Mouse (Mus musculus) erythroblast, embryonic 14.5 days (primary cell): Measurements from ENCODE around the gene Efcab1. TPM values are rescaled to one million over a fixed set of nuclear protein-coding genes. Genes with fewer than 3 reads are reported as not detected.
"Not testable (repeated sequence)": the region's sequence is repeated elsewhere in the genome, so short reads cannot be mapped to it uniquely, and the experiment has no call there.

Experiments used
- H3K27me3 ChIP-seq: 2 replicates; pipeline ENCODE4 v1.6.1; 2012; ENCODE audit warnings: inconsistent platforms; ENCODE audit not compliant: control insufficient read depth
- H3K36me3 ChIP-seq: 2 replicates; pipeline ENCODE4 v1.6.1; 2012; ENCODE audit warnings: mild to moderate bottlenecking, inconsistent platforms; ENCODE audit not compliant: control insufficient read depth
- H3K4me1 ChIP-seq: 2 replicates; pipeline ENCODE4 v1.6.1; 2012; ENCODE audit warnings: inconsistent platforms; ENCODE audit not compliant: control insufficient read depth
- H3K4me3 ChIP-seq: replicated peaks from 2 replicates; pipeline ENCODE3; 2012; ENCODE audit warnings: moderate library complexity, mild to moderate bottlenecking, inconsistent platforms
- H3K9me3 ChIP-seq: 2 replicates; pipeline ENCODE4 v1.6.1; 2012; ENCODE audit warnings: low read length, inconsistent platforms, mixed read lengths; ENCODE audit not compliant: control insufficient read depth
- GATA1 ChIP-seq: IDR thresholded peaks from 2 replicates; pipeline ENCODE4 v1.6.1; 2012; ENCODE audit warnings: low read length, inconsistent platforms, mixed read lengths
- TAL1 ChIP-seq: IDR thresholded peaks from 3 replicates; pipeline ENCODE4 v1.6.1; 2012; ENCODE audit warnings: low read length, inconsistent platforms, mixed read lengths
- polyA plus RNA-seq: library from polyadenylated mRNA; stranded (reverse); fragments of >175 nt; gene quantifications from 2 replicates; pipeline ENCODE4 v1.2.3, GENCODE M21; 2012

Efcab1 gene
- polyA plus RNA-seq, 1 experiment = not detected

DNA sequence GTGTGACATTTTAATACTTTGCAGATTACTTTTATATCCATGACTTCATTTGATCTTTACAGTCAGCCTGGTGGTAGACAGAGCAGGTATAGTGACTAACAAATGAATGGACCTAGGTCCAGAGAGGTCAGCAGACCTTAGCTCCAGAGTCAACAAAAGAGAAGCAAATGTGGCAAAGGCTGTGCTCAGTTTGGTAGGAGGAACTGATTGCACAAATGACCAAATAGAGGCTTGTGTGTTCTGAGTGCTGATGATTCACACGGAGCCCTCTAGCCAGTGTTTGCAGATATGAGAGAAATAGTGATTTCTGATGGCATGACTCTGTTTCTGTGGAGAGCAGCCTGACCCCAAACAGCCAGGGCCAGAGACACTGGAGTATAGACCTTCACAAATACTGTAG is 33.1 kb downstream of the Efcab1 start:
- Histone ChIP-seq H3K9me3 (peaks cover 2% of the 10 kb centered on the region; the same call in 1 of the 2 replicates), H3K27me3 (no peaks in the 10 kb centered on the region)
- TF ChIP-seq TAL1 (no peak), GATA1 (no peak)

DNA sequence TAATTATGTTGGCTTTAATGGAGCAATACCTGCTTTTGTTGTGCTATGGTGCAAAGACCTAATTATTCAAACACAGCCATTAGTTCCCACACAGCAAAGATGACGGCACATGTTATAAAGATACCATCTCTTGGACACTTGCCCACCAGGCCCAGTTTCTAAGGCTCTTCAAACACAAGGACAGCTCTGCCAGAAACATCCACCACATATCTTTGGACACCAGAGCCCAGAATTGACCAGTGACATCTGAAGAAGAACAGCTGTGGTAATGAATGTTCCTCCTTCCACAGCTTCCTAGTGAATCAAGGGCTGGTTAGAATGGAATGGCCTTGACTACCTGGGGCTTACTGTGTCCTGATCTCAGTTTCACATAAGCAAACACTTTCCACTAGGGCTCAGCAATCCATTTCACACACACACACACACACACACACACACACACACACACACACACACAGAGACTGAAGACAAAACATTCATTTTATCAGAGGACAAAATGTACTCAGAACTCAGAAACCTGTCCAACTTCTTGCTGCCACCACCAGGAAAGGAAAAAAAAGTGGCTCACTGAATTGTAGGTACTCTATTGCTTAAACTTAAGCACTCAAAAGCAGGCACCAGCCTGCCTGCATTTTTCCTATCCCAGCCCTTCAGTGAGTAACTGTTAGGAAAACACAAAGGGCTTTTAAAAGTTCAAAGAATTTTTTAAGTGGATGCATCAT is 33.7 kb downstream of the Efcab1 start:
- Histone ChIP-seq H3K27me3 (no peaks in the 10 kb centered on the region), H3K4me3 (no peak overlapping the region), H3K4me1 (no peaks in the 10 kb centered on the region), H3K9me3 (peaks cover 2% of the 10 kb centered on the region; the same call in 1 of the 2 replicates), H3K36me3 (no peaks in the 10 kb centered on the region)
- TF ChIP-seq TAL1 (no peak), GATA1 (no peak)

More for the DNA sequence above, 33.1 kb downstream of the Efcab1 start:
- Histone ChIP-seq H3K4me1 (no peaks in the 10 kb centered on the region), H3K4me3 (no peak overlapping the region), H3K36me3 (no peaks in the 10 kb centered on the region)

DNA sequence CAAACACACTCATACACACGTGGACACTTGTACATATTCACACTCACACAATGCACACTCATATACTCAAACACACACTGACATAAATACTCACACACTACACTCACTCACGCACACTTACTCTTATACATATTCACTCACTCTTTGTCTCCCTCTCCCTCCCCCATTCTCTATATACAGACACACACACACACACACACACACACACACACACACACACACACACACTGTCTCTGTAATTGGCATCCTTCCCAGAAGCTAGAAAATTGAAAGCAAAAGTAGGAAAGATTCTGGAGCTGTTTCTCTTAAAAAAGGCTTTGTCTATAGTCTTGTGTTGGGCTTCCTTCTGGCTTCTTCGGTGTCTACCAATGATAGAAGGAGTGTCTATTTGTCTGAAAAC is 34.5 kb downstream of the Efcab1 start:
- H3K27me3 ChIP-seq = no peaks in the 10 kb centered on the region
- TF ChIP-seq GATA1 = no peak
- no peak for TF ChIP-seq TAL1
- H3K4me1 ChIP-seq = no peaks in the 10 kb centered on the region
- no peak overlapping the region for H3K4me3 ChIP-seq
- no peaks in the 10 kb centered on the region for H3K36me3 ChIP-seq
- H3K9me3 ChIP-seq = peaks cover 2% of the 10 kb centered on the region; the same call in 1 of the 2 replicates

DNA sequence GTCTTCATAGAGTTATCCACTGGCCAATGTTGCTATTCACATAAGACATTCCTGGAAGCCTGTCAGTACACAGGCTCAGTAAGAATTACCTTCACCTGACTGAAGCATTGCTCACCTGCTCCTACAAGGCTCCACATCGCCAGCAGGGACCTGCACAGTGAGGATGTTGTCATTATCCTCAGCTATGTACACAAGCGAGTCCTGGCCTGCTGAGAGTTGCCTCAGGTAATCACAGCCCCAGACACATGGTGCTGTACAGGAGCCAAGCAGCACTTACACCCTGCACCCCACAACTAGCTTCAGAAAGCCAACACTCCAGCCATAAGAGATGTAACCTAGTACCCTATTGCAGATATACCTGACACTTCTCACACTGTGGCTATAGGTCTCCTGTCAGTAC is 37.1 kb downstream of the Efcab1 start:
- TF ChIP-seq GATA1 (no peak), TAL1 (no peak)
- Histone ChIP-seq H3K27me3 (no peaks in the 10 kb centered on the region), H3K9me3 (peaks cover 2% of the 10 kb centered on the region; the same call in 1 of the 2 replicates), H3K4me3 (no peak overlapping the region), H3K4me1 (no peaks in the 10 kb centered on the region), H3K36me3 (no peaks in the 10 kb centered on the region)

DNA sequence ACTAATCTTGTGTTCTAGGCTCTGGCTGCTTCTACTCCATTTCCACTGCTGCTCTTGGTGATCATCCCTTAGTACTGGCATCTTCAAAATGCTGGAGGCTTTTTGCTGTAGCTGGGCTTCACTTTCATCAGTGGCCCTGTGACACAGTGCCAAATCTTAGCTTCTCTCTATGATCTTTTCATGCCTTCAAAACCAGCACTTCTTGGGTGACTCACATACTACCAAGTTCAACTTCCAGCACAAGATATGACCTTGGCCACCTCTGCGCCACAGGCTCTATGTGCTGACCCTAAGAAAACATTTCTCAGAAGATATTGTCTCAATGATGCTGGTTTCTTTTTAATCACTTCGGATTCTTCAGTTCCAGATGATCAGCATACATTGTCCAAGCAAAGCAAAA is 41.2 kb downstream of the Efcab1 start:
- not testable (repeated sequence) for H3K36me3 ChIP-seq, H3K4me3 ChIP-seq, H3K27me3 ChIP-seq, H3K4me1 ChIP-seq, H3K9me3 ChIP-seq

DNA sequence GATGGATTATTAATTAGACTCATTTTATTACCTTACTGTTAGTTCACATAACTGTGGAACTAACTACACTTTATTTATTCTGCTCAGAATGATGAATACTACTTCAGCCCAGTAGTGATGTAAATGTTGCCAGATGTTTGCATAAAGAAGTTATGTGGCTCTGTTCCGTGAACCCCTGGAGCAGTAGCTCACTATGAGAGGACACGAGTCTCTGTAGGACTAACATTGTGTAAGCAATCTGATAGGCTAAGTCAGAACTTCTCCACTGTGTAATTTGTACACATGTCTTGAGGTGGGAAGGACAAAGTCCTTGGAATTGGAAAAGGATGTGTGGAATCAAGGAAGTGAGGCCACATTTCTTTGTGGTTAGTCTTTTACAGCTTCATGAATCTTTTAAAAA is 45.5 kb downstream of the Efcab1 start:
- H3K9me3 ChIP-seq = no peaks in the 10 kb centered on the region
- TF ChIP-seq GATA1 (no peak), TAL1 (no peak)
- no peaks in the 10 kb centered on the region for H3K27me3 ChIP-seq
- no peaks in the 10 kb centered on the region for H3K4me1 ChIP-seq
- no peak overlapping the region for H3K4me3 ChIP-seq
- H3K36me3 ChIP-seq = no peaks in the 10 kb centered on the region

DNA sequence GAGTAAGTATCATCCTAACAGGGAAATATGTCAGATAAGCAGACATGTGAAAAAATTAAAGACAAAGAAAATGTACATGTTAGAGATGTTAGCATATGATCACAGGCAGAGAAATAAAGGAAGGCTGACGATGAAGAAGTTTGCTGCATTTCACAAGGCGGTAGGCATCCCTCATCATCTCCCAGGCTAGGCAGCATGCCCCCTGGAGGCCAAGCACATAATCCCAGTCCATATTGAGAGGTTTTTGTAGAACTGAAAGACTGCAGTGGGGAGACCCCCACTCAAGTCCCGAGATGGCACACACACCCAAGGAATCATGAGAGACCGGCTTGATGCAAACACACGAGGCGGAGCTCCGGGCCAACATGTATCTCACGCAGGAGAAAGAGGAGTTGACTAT is 53.3 kb downstream of the Efcab1 start:
- Histone ChIP-seq H3K27me3 (no peaks in the 10 kb centered on the region), H3K4me1 (no peaks in the 10 kb centered on the region), H3K4me3 (no peak overlapping the region), H3K36me3 (no peaks in the 10 kb centered on the region), H3K9me3 (peaks cover 6% of the 10 kb centered on the region; the same call in 1 of the 2 replicates)
- TF ChIP-seq TAL1 (no peak), GATA1 (no peak)

DNA sequence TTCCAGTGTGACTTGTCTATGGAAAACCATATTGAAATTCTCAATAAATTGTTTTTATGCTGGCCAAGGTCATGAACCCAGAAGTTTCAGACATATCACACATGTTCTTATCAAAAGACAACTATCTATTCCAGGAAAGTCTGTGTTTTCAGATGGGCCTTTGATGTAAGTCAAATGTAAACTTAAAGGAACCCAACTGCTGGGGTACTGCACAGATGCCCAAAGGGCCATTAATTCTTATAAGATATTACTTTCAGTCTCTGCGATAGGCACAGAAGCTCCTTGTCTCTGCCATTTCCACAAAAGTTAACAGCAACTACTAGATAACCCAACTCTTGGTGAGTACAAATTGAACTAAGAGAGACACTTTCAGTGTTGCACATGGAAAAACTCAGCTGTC is 67.3 kb downstream of the Efcab1 start:
- Histone ChIP-seq H3K27me3 (no peaks in the 10 kb centered on the region), H3K4me3 (no peak overlapping the region), H3K4me1 (no peaks in the 10 kb centered on the region), H3K9me3 (no peaks in the 10 kb centered on the region), H3K36me3 (no peaks in the 10 kb centered on the region)
- TF ChIP-seq TAL1 (no peak), GATA1 (no peak)

DNA sequence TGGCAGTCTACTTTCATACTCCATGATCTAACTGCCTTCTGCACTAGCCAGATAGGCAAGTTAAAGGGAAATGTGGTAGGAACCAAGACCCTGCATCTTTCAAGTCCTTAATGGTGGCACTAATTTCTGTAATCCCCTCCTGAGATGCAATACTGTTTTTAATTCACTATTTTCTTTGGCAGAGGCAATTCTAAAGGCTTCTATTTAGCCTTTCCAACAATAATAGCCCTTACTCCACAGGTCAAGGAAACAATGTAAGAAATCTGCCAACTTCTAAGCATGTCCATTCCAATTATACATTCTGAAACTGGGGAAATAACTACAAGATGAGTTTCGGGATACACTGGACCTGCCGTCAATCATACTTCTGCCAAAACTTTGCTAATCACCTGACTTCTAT is 72.8 kb downstream of the Efcab1 start:
- Histone ChIP-seq H3K4me3 (no peak overlapping the region), H3K36me3 (no peaks in the 10 kb centered on the region), H3K9me3 (no peaks in the 10 kb centered on the region), H3K27me3 (no peaks in the 10 kb centered on the region), H3K4me1 (no peaks in the 10 kb centered on the region)
- TF ChIP-seq TAL1 = no peak
- no peak for TF ChIP-seq GATA1

DNA sequence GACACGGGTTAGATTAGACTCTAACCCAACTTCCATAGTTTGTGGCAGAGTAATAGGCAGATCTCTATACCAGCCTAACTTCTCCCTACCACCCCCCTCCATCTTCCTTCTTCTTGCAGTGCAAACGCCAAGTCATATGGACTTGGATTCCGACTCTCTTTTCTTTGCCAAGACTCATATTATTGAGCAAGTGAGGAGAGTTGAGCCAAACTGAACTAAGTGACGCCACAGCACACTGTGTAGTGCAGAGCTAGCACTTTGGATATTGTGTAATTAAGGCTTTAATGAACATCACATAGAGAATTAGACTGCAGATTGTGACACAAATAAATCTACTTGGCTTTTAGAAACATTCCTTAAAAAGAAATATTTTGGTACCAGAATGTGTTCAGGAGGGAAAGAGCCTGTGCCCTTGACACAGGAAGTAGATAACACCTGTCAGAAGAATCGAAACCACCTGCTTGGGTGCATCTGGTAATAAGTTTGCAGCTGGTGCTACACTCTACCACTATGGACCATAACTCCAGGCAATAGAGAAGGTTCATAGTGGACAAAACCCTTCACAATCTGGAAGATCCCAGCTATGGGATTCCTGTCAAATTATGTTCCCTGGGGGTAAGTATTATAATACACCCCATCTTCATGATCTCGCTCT is 83.3 kb downstream of the Efcab1 start:
- no peaks in the 10 kb centered on the region for H3K36me3 ChIP-seq
- TF ChIP-seq TAL1 (no peak), GATA1 (no peak)

More for the DNA sequence above, 83.3 kb downstream of the Efcab1 start:
- Histone ChIP-seq H3K27me3 (no peaks in the 10 kb centered on the region), H3K9me3 (no peaks in the 10 kb centered on the region), H3K4me3 (no peak overlapping the region), H3K4me1 (no peaks in the 10 kb centered on the region)
